Mouse (Mus musculus) right cerebral cortex, postnatal 25 days (tissue): Measurements from ENCODE around the gene Cd3d.

Source experiments
- DNase-seq: peaks from one replicate; pipeline ENCODE4 v3.0.0; 2022

Gene Cd3d

GRCm38 (mm10) chr9:44994962-44995361 lies 13.4 kb downstream of the Cd3d start:
- no peak for DNase-seq

DNA sequence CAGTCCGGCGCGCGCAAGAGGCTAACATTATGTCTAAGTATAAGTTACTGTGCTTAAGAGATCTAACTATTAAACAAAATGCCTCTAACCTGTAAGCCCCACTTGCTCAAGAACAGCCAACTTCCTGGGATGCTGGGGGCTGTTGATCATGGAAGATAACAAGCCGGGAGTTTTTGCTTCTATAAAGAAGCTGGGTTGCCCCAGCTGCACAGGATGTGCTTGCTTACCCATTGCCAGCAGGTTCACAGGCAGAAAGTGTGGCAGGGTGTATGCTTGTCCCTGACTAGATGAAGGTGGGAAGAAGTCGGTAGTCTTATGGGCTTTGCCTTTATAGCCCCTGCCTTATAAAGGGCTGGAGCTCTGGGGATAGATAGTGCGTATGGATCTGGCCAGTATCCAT lies 15.0 kb downstream of the Cd3d start:
- DNase-seq = no peak

- no peak for DNase-seq
Measured at GRCm38 (mm10) chr9:44998138-44998537, 16.6 kb downstream of the Cd3d start.

- DNase-seq = no peak
Measured at GRCm38 (mm10) chr9:44999171-44999570, 17.6 kb downstream of the Cd3d start.

- DNase-seq = no peak
Measured at GRCm38 (mm10) chr9:44999776-45000175, 18.2 kb downstream of the Cd3d start.

GRCm38 (mm10) chr9:45000249-45000648 lies 18.7 kb downstream of the Cd3d start:
- no peak for DNase-seq

GRCm38 (mm10) chr9:45007404-45007803 lies 25.8 kb downstream of the Cd3d start:
- no peak for DNase-seq

DNA sequence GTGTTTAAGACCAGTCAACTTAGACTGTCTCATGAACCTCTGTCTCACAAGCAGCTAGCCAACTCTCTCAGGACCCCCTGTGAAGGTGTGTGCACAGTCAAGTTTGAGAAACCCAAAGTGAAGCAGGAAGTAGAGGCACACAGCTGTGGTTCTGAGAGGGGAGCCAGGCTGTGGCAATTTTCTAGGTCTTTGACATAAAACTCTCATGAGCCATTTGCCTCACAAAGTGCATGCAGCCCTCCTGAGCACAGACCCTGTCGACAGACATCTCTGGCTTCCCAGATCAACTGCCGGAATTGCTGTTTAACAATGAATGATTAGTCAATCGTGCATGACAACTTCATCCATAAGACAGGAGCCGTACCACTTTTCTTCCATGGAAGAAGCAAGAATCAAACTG lies 26.8 kb downstream of the Cd3d start:
- no peak for DNase-seq

DNA sequence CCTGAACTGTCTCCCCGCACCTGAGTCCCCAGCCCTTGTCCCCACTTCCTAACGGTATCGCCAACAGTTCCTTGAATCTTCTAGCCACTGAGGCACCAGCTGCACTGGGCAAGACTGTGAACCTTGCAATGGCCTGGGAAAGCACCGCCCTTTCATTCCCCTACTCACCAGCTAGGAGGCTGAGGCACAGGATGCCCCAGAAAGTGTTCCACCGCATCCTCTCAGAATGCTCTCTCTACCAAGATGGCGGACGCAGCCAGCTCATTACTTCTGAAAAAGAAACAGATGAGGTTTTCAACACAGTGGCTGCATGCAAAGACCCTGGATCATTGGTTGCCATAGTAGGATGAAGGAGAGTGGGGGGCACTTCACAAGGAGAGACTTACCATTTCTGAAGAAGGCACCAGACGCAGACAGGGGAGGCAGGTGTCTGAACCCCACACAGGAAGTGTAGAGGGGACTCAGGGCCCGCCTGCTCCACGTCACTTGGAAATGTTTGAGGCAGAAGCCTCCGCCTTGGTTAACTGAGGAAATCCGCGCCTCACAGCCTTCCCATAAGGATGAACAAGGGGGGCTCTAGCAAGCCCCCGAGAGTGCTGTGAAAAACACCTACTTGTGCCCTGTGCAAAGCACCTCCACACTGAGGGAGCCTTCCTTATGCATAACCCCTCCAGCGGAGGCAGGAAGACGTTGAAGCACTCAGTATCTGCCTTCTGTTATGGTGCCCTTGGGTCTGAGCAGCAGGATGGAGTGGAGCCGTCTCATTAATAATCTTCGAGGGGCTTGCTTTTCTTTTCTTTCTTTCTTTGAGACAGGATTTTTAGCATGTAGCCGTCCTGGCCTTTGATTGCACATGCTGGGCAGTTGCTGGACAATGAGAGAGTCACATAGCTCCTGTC lies 27.8 kb downstream of the Cd3d start, which contains the start of gene Cd3e:
Gene Cd3e, minus strand, starts transcription at position 448 of the 899 bp plus-strand sequence.
- DNase-seq = no peak

DNA sequence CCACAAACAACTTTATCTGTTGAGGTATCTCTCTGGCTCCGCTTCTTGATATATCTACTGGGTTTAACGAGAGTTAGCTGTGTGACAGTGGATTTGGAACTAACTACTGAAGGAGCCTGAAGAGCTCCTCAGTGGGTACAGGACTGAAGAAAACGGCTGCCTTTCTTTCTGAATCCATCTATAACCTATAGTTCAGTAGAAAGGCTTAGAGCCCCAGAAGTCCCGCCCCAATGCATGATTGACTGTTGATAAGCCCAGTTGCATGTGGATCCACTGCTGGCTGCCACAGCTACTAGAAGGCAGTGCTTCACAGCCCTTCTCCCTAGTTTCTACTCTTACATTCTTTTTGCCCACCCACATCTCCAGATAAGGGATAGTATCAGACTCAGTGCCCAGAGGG lies 28.9 kb downstream of the Cd3d start:
- DNase-seq = no peak

GRCm38 (mm10) chr9:45011291-45011690 lies 29.7 kb downstream of the Cd3d start:
- DNase-seq = no peak

GRCm38 (mm10) chr9:45014879-45015278 lies 33.3 kb downstream of the Cd3d start:
- no peak for DNase-seq

GRCm38 (mm10) chr9:45015841-45016240 lies 34.3 kb downstream of the Cd3d start:
- no peak for DNase-seq

- peak; percentile 6 for DNase-seq
Measured at GRCm38 (mm10) chr9:45018031-45018430, 36.4 kb downstream of the Cd3d start.

DNA sequence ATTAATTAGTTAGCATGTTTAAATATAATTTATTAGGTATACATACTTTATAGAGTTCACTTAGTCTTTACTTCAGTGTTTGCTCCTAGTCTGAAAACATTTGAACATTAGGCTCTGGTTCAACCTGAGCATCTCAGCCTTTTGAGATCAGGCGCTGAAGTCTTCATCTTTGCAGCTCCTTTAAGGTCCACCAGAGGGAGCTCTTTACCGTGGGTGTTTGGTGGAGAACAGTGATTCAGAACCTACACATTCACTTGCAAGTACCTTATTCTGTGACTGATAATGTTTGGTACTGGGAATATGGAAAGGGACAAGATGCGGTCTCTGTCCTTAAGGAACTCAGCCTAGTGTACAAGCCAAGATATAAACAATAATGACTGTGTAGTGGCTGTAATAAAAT lies 41.2 kb downstream of the Cd3d start:
- peak; percentile 28 for DNase-seq

GRCm38 (mm10) chr9:45023638-45024037 lies 42.1 kb downstream of the Cd3d start:
- DNase-seq = no peak

DNA sequence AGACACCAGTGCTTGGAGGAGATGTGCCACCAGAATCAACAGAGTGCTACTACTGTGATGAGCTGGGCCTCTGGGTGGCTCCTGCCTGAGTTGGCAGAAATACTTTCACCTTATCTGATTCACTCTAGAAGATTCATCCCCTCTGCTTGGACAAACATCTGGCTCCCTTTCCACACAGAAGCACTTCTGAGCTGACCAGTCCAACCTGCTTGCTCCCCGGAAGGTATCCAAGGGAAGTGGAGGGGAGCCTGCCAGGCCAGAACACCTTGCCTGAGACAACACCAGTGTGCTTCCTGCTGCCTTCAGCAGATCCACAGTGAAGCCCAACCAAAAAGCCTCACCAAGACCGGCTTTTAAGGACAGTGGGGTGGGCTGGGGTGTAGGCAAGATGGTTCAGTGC lies 42.6 kb downstream of the Cd3d start:
- no peak for DNase-seq

DNA sequence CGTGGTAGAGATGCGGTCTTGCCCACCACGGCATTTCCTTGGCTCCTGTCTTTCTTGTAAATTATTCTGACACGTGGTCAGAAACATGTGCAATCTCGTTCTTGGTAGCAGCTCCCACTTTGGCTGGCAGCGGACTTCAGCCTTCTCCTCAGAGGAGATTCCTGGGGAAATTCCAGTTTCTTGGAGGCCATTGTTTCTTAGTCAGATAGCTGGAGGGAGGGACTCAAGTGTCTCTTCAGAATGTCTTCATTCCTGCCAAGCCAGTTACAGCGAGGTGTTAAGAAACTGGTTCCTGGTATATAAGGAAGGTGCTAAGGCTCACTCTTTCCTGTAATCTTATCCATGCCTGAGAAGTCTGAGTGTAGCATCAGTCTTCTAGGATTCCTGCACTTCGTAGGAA lies 45.8 kb downstream of the Cd3d start:
- DNase-seq = no peak

GRCm38 (mm10) chr9:45030341-45030740 lies 48.8 kb downstream of the Cd3d start:
- DNase-seq = no peak

- no peak for DNase-seq
Measured at GRCm38 (mm10) chr9:45032261-45032660, 50.7 kb downstream of the Cd3d start.

DNA sequence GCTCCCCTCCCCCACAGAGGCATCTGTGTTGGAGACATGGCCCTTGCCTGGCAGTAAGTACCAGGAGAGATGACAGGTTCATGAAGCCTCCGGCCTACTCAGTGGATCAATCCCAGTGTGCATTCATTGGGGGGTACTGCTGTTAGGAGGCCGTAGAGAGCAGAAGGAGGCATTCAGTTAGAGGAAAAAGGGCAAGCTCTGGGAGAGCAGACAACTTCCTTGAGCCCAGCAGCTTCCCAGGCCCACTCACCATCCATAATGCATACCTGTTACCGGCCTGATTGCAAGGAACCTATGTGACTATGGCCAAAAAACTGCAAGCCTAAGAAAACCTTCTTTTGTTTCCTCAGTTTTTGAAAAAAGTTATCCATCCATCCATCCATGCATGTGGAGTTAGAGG lies 52.9 kb downstream of the Cd3d start:
- no peak for DNase-seq
